Mouse (Mus musculus) T-cell, adult 66 days (primary cell): ENCODE measurements around the gene Bicdl2. TPM values are rescaled to one million over a fixed set of nuclear protein-coding genes. Genes with fewer than 3 reads are reported as not detected.

Experiments used
- total RNA-seq, 2 experiments: library from RNA; stranded (reverse); gene quantifications; 3 replicates in 1 of 2; 4 replicates in 1 of 2; pipeline ENCODE4 v1.2.4; 2023

The Bicdl2 gene
- not detected for total RNA-seq

DNA sequence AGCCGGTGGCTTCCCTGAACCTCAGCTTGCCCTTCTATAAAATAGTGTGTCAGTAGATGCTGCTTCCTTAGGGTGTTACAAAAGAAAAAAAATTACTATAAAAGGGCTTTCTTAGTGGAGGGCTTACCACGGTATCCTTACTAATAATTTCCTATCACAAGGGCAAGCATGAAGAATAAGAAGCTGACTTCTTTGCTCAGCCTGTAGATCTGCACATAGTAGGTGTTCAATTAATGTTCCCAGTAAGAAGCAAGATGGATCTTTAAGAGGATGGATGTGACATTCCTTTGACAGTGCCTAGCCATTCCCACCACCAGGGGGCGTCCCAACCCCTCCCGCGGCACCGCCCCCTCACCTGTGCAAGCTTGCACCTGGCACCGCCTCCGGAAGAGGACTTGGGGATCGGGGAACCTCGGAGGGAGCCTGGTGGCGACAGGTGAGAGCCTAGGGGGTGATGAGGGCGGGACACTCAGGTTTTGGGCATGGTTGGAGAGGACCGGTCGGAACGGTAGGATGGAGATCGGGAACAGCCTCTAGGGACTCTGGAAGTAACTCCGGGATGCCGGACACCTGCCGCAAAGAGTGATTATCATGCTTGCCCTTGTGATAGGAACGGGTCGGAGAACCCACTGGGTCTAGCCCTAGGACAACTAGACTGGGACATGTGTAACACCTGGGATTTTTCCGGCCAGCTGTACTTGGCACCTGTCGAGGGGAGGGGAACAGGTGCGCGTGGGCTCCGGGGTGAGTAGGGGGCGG, at the start of gene Bicdl2:
TSS of gene Bicdl2 (plus strand) at position 390 of the 759 bp plus-strand sequence.

DNA sequence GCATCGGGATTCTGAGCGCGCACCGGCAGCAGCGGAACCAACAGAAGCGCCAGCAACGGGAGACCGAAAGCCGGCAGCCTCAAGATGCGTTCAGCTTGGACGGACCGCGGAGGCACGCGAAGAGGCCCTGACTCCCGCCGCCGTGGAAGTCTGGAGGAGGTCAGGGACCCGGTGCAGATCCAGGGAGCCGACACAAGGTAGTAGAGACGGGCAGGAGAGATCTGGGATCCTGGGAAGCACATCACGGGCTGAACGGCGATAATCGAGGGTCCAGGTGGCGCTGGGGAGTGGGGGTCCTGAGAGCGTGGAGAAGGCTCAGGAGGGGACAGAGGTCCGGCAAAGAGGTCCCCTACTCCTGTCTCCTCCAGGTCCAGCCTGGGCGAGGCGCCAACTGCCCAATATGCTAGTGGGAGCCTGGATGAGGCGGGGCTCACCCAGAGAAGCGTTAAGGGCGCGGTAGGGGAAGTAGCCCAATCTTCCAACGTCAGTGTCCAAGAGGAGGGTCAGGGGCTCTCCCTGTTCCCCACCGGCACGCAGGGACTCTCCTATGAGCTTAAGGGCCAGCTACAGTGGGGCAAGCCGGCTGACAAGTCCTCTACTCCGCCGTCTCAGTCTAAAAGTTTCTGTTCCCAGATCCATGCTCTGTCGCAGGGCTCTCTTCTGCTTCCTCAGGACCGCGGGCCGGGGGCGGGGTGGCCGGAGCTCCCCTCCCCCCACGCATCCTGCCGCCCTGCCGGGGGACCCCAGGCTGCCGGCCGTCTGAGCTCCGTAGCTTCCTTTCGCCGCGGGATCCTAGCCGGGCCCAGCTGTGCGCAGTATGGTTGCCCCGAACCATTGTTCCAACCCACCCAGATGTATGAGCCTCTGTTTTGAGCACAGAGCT, 15.5 kb upstream of the Bicdl2 start, which contains the start of gene Mmp25:
TSS of gene Mmp25 (minus strand) at position 665 of the 883 bp plus-strand sequence.

DNA sequence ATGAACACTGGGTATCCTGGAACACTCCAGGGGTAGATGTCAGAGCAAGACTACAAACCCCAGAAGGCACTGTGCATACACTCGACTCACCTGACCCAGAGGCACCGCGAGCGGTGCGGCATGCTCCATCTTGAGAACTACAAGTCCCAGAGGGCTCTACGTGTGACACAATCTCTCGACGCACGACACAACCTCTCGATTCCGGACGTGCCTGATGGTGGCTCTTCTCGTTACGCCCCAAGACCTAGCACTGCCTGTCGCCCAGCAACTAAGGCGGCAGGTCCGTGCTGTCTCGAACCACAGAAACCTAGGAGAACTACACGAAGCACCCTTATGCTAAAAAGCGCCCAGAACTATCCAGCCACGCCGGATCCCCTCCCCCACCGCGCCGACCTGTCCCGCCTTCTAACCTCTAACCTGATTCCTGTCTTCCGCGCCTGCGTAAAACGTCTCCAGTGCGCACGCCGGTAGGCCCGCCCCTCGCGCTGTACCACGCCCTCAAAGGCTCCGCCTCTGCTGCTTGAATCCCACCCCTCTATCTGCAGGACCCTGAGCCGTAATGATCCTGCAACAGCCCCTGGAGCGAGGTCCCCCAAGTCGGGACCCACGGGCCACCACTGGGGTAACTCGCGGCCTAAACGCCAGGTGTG, 13.2 kb downstream of the Bicdl2 start, which contains the start of the genes Hcfc1r1 and Thoc6:
TSS of gene Hcfc1r1 (plus strand) at position 173 of the 650 bp plus-strand sequence.
TSS of gene Thoc6 (minus strand) at position 459 of the 650 bp plus-strand sequence.

DNA sequence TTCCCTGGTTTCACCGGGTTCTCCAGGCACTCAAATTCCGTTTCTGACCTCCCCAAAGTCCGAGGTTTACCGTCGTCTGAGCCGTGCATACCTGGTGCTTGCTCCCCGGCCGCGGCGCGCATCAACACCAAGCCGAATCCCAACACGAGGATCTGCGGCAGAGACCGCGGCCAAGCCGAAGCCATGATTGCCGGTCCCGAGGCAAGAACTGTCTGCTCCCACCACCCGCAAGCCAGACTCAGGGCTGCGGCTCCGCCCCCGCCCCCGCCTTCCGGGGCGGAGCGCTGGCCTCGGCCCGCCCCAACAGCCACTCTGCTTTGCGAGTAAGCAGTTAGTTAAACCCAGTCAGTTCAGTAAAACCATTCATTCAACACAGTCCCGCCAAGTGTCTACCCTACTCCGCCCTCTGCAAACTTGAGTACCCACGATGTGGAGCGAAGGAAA, 17.0 kb downstream of the Bicdl2 start, which contains the start of gene Tnfrsf12a:
TSS of gene Tnfrsf12a (minus strand) at position 233 of the 444 bp plus-strand sequence.

DNA sequence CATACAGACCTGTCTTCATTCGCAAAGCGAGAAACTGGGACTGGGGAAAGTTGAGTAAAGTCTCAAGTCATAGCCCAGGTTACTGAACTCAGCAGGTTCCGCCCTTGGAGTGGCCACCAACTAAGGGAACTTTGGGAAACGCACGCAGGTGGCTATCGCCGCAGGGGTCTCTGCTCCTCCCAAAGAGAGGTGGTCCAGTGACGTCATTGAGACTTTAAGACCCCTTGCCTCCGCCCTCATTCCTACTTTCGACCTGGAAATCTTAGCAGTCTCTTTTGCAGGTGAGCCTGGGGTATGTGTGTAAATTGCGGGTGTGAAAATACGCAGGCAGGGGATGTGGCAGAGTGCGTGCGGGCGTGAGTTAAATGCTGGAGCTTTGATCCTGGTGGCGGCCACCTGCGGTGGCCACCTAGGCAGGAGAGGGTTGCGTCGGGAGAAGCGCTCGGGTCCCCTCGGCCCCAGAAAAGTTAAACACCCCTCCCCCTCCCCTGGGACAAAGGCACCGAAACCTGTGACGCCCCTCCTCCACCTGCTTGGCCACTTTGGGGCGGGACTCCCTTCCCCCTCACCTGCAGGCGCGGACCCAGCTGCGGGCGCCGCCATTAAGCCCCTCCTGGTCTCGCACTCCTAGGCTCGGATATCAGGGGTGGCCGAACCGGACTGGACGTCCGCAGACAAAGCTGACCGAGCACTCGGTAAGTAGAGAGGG, 19.0 kb downstream of the Bicdl2 start, which contains the start of gene Cldn6:
TSS of gene Cldn6 (plus strand) at position 123 of the 709 bp plus-strand sequence.

DNA sequence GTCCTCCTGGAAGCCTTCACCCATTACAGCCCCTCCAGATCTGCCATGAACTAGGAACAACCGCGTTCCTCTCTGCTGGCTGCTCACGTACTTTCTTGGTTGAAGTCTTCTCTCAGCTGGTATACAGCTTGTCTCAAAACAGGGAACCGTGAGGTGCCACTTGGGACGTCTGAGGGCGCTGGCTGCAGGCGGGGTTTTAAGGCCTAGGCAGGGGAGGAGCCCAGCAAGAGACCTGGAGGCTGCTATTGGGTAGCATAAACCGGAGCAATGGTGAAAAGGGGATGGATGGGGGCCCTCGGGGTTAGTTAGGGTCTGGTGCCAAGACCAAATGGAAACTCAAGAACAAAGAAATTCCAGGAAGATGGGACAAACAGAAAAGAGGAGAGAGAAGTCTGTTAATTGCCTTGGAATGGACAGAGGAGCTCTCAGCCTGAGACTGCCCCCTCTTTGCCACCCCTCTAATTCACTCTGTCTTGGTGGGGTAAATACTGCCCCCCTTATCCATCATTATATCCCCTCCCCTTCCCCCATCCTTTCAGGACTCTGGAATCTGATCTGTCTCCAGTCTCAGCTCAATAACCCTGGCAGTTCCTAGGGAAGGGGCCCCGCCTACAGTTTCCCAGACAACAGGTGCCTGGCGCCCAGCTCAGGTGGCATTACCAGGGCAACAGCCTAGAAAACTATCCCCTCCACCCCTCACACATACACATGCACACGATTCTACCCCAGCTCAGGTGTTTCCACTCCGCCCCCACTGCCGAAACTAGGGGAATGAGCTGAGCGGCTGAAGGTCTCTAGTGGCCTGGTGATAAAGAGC, 23.8 kb downstream of the Bicdl2 start, which contains the start of gene Cldn9:
TSS of gene Cldn9 (minus strand) at position 171 of the 817 bp plus-strand sequence.

Other genes starting within 250 kb of the Bicdl2 start
- not detected for gene Vmn2r117, start 180.8 kb upstream of the Bicdl2 start, total RNA-seq
- gene Zfp213, start 96.3 kb upstream of the Bicdl2 start, total RNA-seq, result 10 to 100 TPM; 10.0 to 11.4 TPM
- not detected for gene Zfp13, start 61.0 kb upstream of the Bicdl2 start, total RNA-seq
- not detected for gene Zscan10, start 59.6 kb upstream of the Bicdl2 start, total RNA-seq
- 1 to 10 TPM in 1 of 2 experiments, under 1 TPM in 1; 0.47 to 1.0 TPM for gene Mmp25, start 15.2 kb upstream of the Bicdl2 start, total RNA-seq
- 10 to 100 TPM; 34.9 to 35.2 TPM for gene Hcfc1r1, start 13.1 kb downstream of the Bicdl2 start, total RNA-seq
- 10 to 100 TPM; 18.6 to 19.2 TPM for gene Thoc6, start 13.4 kb downstream of the Bicdl2 start, total RNA-seq
- gene Tnfrsf12a, start 17.0 kb downstream of the Bicdl2 start, total RNA-seq, result 10 to 100 TPM; 24.3 to 27.1 TPM
- not detected for gene Cldn6, start 18.7 kb downstream of the Bicdl2 start, total RNA-seq
- gene Cldn9, start 23.5 kb downstream of the Bicdl2 start, total RNA-seq, result not detected
- gene 1520401A03Rik, start 62.3 kb downstream of the Bicdl2 start, total RNA-seq, result not detected
- 10 to 100 TPM; 35.4 to 36.1 TPM for gene Pkmyt1, start 65.8 kb downstream of the Bicdl2 start, total RNA-seq
- gene Paqr4, start 80.4 kb downstream of the Bicdl2 start, total RNA-seq, result 1 to 10 TPM; 2.5 to 6.1 TPM
- 1 to 10 TPM; 2.6 to 2.9 TPM for gene Kremen2, start 85.3 kb downstream of the Bicdl2 start, total RNA-seq
- gene Flywch1, start 111.1 kb downstream of the Bicdl2 start, total RNA-seq, result 10 to 100 TPM; 29.1 to 32.6 TPM
- under 1 TPM in 1 of 2 experiments, not detected in 1; 0.89 TPM for gene Flywch2, start 125.6 kb downstream of the Bicdl2 start, total RNA-seq
- 1,000 to 10,000 TPM; 1,478 to 1,622 TPM for gene Srrm2, start 130.0 kb downstream of the Bicdl2 start, total RNA-seq
- gene Elob, start 168.6 kb downstream of the Bicdl2 start, total RNA-seq, result 100 to 1,000 TPM; 205 to 212 TPM
- gene Prss33, start 175.6 kb downstream of the Bicdl2 start, total RNA-seq, result not detected
- gene Prss32, start 183.3 kb downstream of the Bicdl2 start, total RNA-seq, result not detected
- 1 to 10 TPM; 1.0 to 1.2 TPM for gene Prss41, start 183.7 kb downstream of the Bicdl2 start, total RNA-seq
- gene Prss21, start 207.6 kb downstream of the Bicdl2 start, total RNA-seq, result not detected
- gene Dcpp1, start 220.4 kb downstream of the Bicdl2 start, total RNA-seq, result not detected
- gene Dcpp2, start 220.4 kb downstream of the Bicdl2 start, total RNA-seq, result not detected